In the genomic region with DNA sequence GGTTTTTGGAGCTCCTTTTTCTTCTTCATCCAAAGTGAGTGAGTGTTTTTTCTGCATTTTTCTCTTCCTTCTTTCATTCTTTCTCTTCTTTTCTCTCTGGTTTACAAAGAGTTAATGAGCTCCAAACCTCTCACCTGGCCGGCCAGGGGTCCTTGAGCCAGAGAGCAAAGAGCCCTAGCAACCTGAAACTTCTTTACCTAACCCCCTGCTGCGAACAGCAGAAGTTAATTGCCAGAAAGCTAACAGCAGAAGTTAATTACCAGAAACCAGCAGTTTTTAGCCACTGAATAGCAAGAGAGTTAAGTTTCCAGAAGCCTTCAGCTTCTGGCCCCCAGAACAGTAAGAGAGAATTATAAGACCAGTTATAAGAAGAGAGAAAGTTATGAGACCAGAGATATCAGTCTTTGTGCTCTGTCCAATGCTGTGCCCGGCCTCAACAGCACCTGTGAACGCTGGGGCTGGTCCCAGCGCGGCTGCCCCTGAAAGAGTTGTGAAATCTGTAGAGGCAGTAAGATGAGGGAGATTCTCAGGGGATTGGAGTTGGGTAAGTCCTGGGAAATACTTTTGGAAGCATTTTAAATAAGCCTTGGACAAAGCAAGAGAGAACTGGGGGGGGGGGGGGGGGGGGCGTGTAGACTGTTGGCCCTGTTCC, we compare ENCODE assay signal across 18 mouse cellular contexts.
DNase-seq lines count a peak whose midpoint lies in the region; ATAC-seq and TF ChIP-seq lines count a peak whose summit lies in the region.
"Had no signal": no experiment of that assay in that cellular context is flagged by ENCODE, and none has a peak within 500 bp of the region (broad histone marks: within the 10 kb centered on the region; RNA-seq: fewer than 3 reads in every experiment).

No protein-coding gene starts in this region.

- TF ChIP-seq CTCF in kidney, postnatal 0 days (IDR thresholded peaks at IDR 0.05; ENCODE audit: low read depth) = no peak

- DNase-seq in forebrain, embryonic 11.5 days (ENCODE audit: low spot score) = peak; percentile 44
- no peak for DNase-seq in kidney, postnatal 0 days (ENCODE audit: low spot score)
- DNase-seq in kidney, postnatal 10 days = no peak
- peak; percentile 40 for DNase-seq in thymus, postnatal 25 days
- no peak for DNase-seq in thymus, postnatal 0 days (ENCODE audit: low spot score)
- DNase-seq in yolk sac, embryonic 10.5 days (ENCODE audit: low spot score) = peak; percentile 55
- no peak for DNase-seq in left cerebral cortex, postnatal 25 days (ENCODE audit: low spot score in 2 of 2)
- DNase-seq: cerebellum, adult 9-11 months; gastrocnemius, postnatal 36 days; heart, postnatal 36 days; kidney, postnatal 25 days; layer of hippocampus, adult 9-11 months; spleen, adult 18-20 months had no signal

- intact Hi-C loops in left cerebral cortex, postnatal 25 days (cut with DNase I) = no loop called here

- H3K9me3 ChIP-seq in forebrain, embryonic 11.5 days (ENCODE audit: control insufficient read depth, low read length) = no peaks in the 10 kb centered on the region
- no peaks in the 10 kb centered on the region for H3K9me3 ChIP-seq in forebrain, embryonic 13.5 days (replicated peaks)
- H3K9me3 ChIP-seq in kidney, postnatal 0 days (replicated peaks; ENCODE audit: low read length) = no peaks in the 10 kb centered on the region
- H3K9me3 ChIP-seq: limb, embryonic 15.5 days had no signal

- no peak overlapping the region for H3K27ac ChIP-seq in forebrain, embryonic 11.5 days (ENCODE audit: low read depth, low read length)
- no peak overlapping the region for H3K27ac ChIP-seq in forebrain, embryonic 13.5 days
- H3K27ac ChIP-seq in kidney, postnatal 0 days = peak overlapping the region; percentile 77
- H3K27ac ChIP-seq: limb, embryonic 15.5 days had no signal

- H3K36me3 ChIP-seq in forebrain, embryonic 11.5 days (ENCODE audit: control insufficient read depth, insufficient read depth, low read length) = no peaks in the 10 kb centered on the region
- no peaks in the 10 kb centered on the region for H3K36me3 ChIP-seq in forebrain, embryonic 13.5 days (ENCODE audit: poor library complexity, severe bottlenecking)
- H3K36me3 ChIP-seq in kidney, postnatal 0 days (ENCODE audit: insufficient read depth, low read length) = no peaks in the 10 kb centered on the region
- H3K36me3 ChIP-seq: limb, embryonic 15.5 days had no signal

- WGBS in forebrain, embryonic 11.5 days = 2% methylated on average over 7 of the region's 7 CpGs
- 6% methylated on average over 6 of the region's 7 CpGs for WGBS in forebrain, embryonic 13.5 days
- 19% methylated on average over 7 of the region's 7 CpGs for WGBS in kidney, postnatal 0 days

- no peak for ATAC-seq in forebrain, embryonic 11.5 days (replicated peaks; ENCODE audit: low FRiP score)
- ATAC-seq in forebrain, embryonic 13.5 days = no peak
- ATAC-seq in kidney, postnatal 0 days (replicated peaks; ENCODE audit: low FRiP score, low read depth) = no peak
- ATAC-seq: forebrain, embryonic 14.5 days; hindbrain, embryonic 16.5 days had no signal

- no peak overlapping the region for H3K9ac ChIP-seq in forebrain, embryonic 11.5 days (ENCODE audit: low read length)
- H3K9ac ChIP-seq in forebrain, embryonic 13.5 days = no peak overlapping the region
- no peak overlapping the region for H3K9ac ChIP-seq in kidney, postnatal 0 days (ENCODE audit: low read depth, low read length)
- H3K9ac ChIP-seq: limb, embryonic 15.5 days had no signal

- no peak overlapping the region for H3K4me2 ChIP-seq in forebrain, embryonic 11.5 days (ENCODE audit: low read depth, low read length, severe bottlenecking)
- no peak overlapping the region for H3K4me2 ChIP-seq in forebrain, embryonic 13.5 days
- peak overlapping the region; percentile 26; the same call in 1 of the 2 replicates for H3K4me2 ChIP-seq in kidney, postnatal 0 days (ENCODE audit: low read length)
- H3K4me2 ChIP-seq: heart, embryonic 11.5 days; limb, embryonic 15.5 days had no signal

- no peaks in the 10 kb centered on the region for H3K27me3 ChIP-seq in forebrain, embryonic 11.5 days (ENCODE audit: control insufficient read depth, insufficient read depth, low read length)
- H3K27me3 ChIP-seq in forebrain, embryonic 13.5 days = no peaks in the 10 kb centered on the region
- no peaks in the 10 kb centered on the region for H3K27me3 ChIP-seq in kidney, postnatal 0 days (ENCODE audit: insufficient read depth, low read length)
- H3K27me3 ChIP-seq: limb, embryonic 15.5 days had no signal

- peaks cover 7% of the 10 kb centered on the region; the same call in 1 of the 2 replicates for H3K4me1 ChIP-seq in forebrain, embryonic 11.5 days (replicated peaks; ENCODE audit: control insufficient read depth, insufficient read depth, low read length)
- H3K4me1 ChIP-seq in forebrain, embryonic 13.5 days = peaks cover 19% of the 10 kb centered on the region
- peaks cover 20% of the 10 kb centered on the region for H3K4me1 ChIP-seq in kidney, postnatal 0 days (replicated peaks; ENCODE audit: insufficient read depth, low read length)

- no peak overlapping the region for H3K4me3 ChIP-seq in forebrain, embryonic 11.5 days (ENCODE audit: low read depth, low read length)
- no peak overlapping the region for H3K4me3 ChIP-seq in forebrain, embryonic 13.5 days
- no peak overlapping the region for H3K4me3 ChIP-seq in kidney, postnatal 0 days (replicated peaks; ENCODE audit: low read depth, low read length)
- H3K4me3 ChIP-seq: limb, embryonic 15.5 days had no signal

Comparison
In these comparisons a context has a peak if more than half of its experiments do, and no peak if none do; other contexts are left out.
1. DNase-seq: peak in forebrain, embryonic 11.5 days (single experiment), thymus, postnatal 25 days (single experiment) and yolk sac, embryonic 10.5 days (single experiment); none in kidney, postnatal 0 days (single experiment), kidney, postnatal 10 days (single experiment), thymus, postnatal 0 days (single experiment) and left cerebral cortex, postnatal 25 days (0 of 2).